Mouse (Mus musculus) forebrain, embryonic 11.5 days (tissue): ENCODE measurements around the gene Steap3. TPM values are rescaled to one million over a fixed set of nuclear protein-coding genes. Genes with fewer than 3 reads are reported as not detected.

ENCODE experiments used
- ATAC-seq: fragments of 200-750 bp; cut with Nextera tagmentation; replicated peaks from 2 replicates; pipeline ENCODE4 v1.8.0; 2017; ENCODE audit warnings: moderate TSS enrichment; ENCODE audit not compliant: low FRiP score
- DNase-seq: peaks from one replicate; pipeline ENCODE4 v3.0.0-alpha.2; 2017; ENCODE audit warnings: low spot score
- H3K27ac ChIP-seq: fragments of 300-500 bp; sonication (generic); 2 replicates; pipeline ENCODE4 v1.5.1; 2014; ENCODE audit warnings: low read depth, low read length
- H3K27me3 ChIP-seq: fragments of 300-500 bp; sonication (generic); 2 replicates; pipeline ENCODE4 v1.6.1; 2014; ENCODE audit warnings: mild to moderate bottlenecking, low read length, mixed read lengths; ENCODE audit not compliant: control insufficient read depth, insufficient read depth
- H3K36me3 ChIP-seq: fragments of 300-500 bp; sonication (generic); 2 replicates; pipeline ENCODE4 v1.6.1; 2014; ENCODE audit warnings: mild to moderate bottlenecking, low read length, moderate library complexity, mixed read lengths; ENCODE audit not compliant: control insufficient read depth, insufficient read depth
- H3K4me1 ChIP-seq: fragments of 300-500 bp; sonication (generic); replicated peaks from 2 replicates; pipeline ENCODE4 v1.6.1; 2014; ENCODE audit warnings: low read length, mixed read lengths; ENCODE audit not compliant: control insufficient read depth, insufficient read depth
- H3K4me2 ChIP-seq: fragments of 300-500 bp; sonication (generic); 2 replicates; pipeline ENCODE4 v1.6.1; 2014; ENCODE audit warnings: low read depth, mild to moderate bottlenecking, low read length, moderate library complexity, mixed read lengths; ENCODE audit not compliant: severe bottlenecking
- H3K4me3 ChIP-seq: fragments of 300-500 bp; sonication (generic); 2 replicates; pipeline ENCODE4 v1.5.1; 2014; ENCODE audit warnings: low read depth, low read length
- H3K9ac ChIP-seq: fragments of 300-500 bp; sonication (generic); 2 replicates; pipeline ENCODE4 v1.6.1; 2014; ENCODE audit warnings: low read length
- H3K9me3 ChIP-seq: fragments of 300-500 bp; sonication (generic); 2 replicates; pipeline ENCODE4 v1.6.1; 2016; ENCODE audit warnings: low read length, mixed read lengths; ENCODE audit not compliant: control insufficient read depth
- WGBS: fragments of 180-500 bp; shearing (Covaris S2); extraction: QIAGEN DNeasy Blood & Tissue Kit; methylation state at CpG from one replicate; pipeline ENCODE4 v1.1.7; 2014; 5-methylcytosine and 5-hydroxymethylcytosine counted together
- polyA plus RNA-seq: library from polyadenylated mRNA; unstranded; fragments of >200 nt; fragmentation: Nextera tagmentation; extraction: Ambion mirVana; gene quantifications from 2 replicates; pipeline ENCODE4 v1.2.1, GENCODE M21; 2014

The Steap3 gene
- polyA plus RNA-seq, 1 experiment from 2014 or later, result 2.8 TPM

DNA sequence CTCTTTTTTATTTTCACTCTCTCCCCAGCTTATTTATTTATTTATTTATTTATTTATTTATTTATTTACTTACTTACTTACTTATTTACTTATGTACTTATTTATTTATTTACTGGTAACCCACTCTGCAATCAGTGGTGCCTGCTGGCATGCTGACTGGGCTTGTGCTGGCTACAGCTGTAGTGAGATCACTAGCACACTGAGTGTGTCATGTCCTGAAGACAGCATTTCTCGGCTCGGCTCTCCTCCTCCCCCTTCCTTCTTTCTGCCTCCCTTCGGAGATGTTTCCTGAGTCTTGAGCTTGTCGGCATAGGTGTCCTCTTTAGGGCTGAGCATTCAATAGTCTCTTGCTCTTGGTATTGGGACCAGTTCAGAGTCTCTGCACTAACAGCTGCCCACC, 73.6 kb downstream of the Steap3 start:
- WGBS, result 91% methylated on average over 4 of the region's 4 CpGs

DNA sequence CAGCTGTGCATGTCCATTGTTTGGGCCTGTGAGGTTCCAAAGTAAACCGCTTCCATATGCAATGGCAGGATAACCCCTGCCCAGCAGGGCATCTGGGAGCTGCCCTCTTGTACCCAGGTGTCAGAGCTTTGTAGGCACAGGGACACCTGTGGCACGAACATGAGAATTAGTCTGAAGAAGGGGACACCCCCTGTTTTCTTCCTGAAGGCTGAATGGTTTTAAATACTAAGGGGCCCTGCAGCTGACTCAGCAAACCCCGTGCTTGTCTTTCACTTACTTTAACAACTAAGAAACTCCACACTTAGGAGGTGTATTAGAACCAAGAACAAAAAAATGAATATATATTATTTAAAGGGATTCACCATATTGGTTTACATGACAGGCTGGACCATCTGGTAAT, 74.4 kb downstream of the Steap3 start:
- WGBS, result 60% methylated on average over 3 of the region's 3 CpGs
- ATAC-seq (no peak), DNase-seq (no peak)
- Histone ChIP-seq H3K27ac (no peak overlapping the region), H3K36me3 (no peaks in the 10 kb centered on the region), H3K4me3 (no peak overlapping the region), H3K4me1 (no peaks in the 10 kb centered on the region), H3K9ac (no peak overlapping the region), H3K4me2 (no peak overlapping the region), H3K9me3 (no peaks in the 10 kb centered on the region), H3K27me3 (no peaks in the 10 kb centered on the region)

More for the DNA sequence above, 73.6 kb downstream of the Steap3 start:
- Histone ChIP-seq H3K4me1 (no peaks in the 10 kb centered on the region), H3K36me3 (no peaks in the 10 kb centered on the region), H3K27ac (no peak overlapping the region), H3K27me3 (no peaks in the 10 kb centered on the region), H3K9me3 (no peaks in the 10 kb centered on the region), H3K9ac (no peak overlapping the region), H3K4me3 (no peak overlapping the region), H3K4me2 (no peak overlapping the region)
- ATAC-seq, result no peak
- no peak for DNase-seq

DNA sequence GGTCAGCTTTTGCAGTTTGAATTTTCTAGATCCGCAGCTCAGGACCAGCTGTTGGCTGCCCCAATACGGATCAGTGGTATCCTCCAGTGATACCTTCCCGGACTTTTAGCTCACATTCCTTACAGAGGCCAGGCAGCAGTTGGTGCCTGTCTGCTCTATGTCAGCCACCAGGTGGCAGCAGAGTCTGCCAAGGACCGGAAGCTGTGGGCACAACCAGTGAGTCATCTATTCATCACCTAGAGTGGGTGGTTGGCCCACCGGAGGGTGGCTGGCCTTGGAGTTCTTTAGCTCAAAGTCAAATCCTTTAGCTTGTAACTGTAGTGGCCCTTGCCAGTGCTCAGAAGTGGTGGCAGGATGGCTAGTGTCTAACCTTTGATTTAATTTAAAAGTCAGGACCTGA, 75.3 kb downstream of the Steap3 start:
- peak; percentile 63; the same call in 1 of the 2 replicates for ATAC-seq

DNA sequence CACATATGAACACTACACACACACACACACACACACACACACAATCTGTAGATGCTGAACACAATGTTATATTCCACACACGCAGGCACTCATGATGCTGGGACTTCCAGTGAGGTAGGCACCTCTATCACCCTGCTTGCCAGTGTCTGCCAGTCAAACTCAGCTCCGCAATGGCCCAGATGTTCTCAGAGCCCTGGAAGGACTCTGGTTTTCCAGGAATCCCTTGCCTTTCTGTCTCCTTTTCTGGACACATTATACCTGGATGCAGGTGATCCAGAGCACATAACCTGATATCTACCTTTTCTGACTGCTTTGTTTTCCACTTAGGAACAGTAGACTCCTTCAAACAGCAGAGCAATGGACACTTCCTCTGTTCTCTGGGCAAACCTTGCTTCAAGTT, 75.8 kb downstream of the Steap3 start:
- H3K9me3 ChIP-seq, result no peaks in the 10 kb centered on the region
- no peaks in the 10 kb centered on the region for H3K36me3 ChIP-seq
- no peaks in the 10 kb centered on the region for H3K27me3 ChIP-seq
- H3K4me2 ChIP-seq, result no peak overlapping the region
- H3K9ac ChIP-seq, result no peak overlapping the region
- WGBS, result 74% methylated on average over 2 of the region's 2 CpGs
- ATAC-seq (no peak), DNase-seq (peak; percentile 33)
- no peak overlapping the region for H3K27ac ChIP-seq
- no peaks in the 10 kb centered on the region for H3K4me1 ChIP-seq
- H3K4me3 ChIP-seq, result no peak overlapping the region

More for the DNA sequence above, 75.3 kb downstream of the Steap3 start:
- Histone ChIP-seq H3K36me3 (no peaks in the 10 kb centered on the region), H3K4me2 (no peak overlapping the region), H3K9ac (no peak overlapping the region), H3K27ac (no peak overlapping the region), H3K9me3 (no peaks in the 10 kb centered on the region), H3K4me1 (no peaks in the 10 kb centered on the region), H3K4me3 (no peak overlapping the region), H3K27me3 (no peaks in the 10 kb centered on the region)
- 20% methylated on average over 5 of the region's 5 CpGs for WGBS
- peak; percentile 85 for DNase-seq

DNA sequence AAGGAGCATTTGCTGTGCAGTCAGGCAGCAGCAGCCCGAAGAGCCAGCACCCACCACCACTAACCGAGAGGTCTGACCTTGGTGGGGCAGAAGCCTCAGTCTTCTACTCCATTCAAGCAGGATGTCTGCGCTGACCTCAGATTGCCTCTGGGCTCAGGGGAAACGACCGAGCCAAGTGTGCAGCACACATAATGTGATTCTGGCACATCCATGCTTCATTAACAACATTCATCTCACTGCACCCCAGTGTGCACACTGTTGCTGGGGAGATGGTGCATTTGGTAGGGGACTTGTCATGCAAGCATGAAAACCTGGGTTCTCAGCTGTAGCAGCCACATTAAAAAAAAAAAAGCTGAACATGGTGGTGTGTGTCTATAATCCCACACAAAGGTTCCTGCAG, 76.6 kb downstream of the Steap3 start:
- Histone ChIP-seq H3K27me3 (no peaks in the 10 kb centered on the region), H3K27ac (no peak overlapping the region), H3K9ac (no peak overlapping the region), H3K36me3 (no peaks in the 10 kb centered on the region), H3K4me2 (no peak overlapping the region), H3K4me1 (no peaks in the 10 kb centered on the region), H3K9me3 (no peaks in the 10 kb centered on the region), H3K4me3 (no peak overlapping the region)
- peak; percentile 44 for DNase-seq
- no peak for ATAC-seq
- 59% methylated on average over 5 of the region's 5 CpGs for WGBS

DNA sequence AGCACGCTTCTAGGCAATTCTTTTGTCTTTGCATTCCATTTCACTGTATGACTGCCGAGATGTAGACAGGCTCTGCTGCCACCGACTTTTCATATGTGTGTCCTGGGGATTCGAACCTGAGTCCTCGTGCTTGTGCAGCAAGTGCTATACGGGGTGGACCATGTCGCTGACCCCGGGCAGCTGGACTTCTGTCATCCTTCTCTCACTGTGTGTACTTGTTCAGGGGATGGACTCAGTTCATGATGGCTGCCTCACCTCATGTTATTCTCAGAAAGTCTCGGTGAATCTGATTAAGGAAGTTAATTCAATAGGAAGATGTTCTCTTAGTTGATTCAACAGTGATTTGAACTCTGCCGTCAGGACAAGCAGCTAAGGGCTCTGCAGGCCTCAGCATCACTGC, 78.9 kb downstream of the Steap3 start:
- Histone ChIP-seq H3K4me2 (no peak overlapping the region), H3K36me3 (no peaks in the 10 kb centered on the region), H3K4me1 (no peaks in the 10 kb centered on the region), H3K9me3 (no peaks in the 10 kb centered on the region), H3K27ac (no peak overlapping the region), H3K4me3 (no peak overlapping the region), H3K27me3 (no peaks in the 10 kb centered on the region), H3K9ac (no peak overlapping the region)
- DNase-seq (peak; percentile 34), ATAC-seq (no peak)
- 89% methylated on average over 10 of the region's 10 CpGs for WGBS

DNA sequence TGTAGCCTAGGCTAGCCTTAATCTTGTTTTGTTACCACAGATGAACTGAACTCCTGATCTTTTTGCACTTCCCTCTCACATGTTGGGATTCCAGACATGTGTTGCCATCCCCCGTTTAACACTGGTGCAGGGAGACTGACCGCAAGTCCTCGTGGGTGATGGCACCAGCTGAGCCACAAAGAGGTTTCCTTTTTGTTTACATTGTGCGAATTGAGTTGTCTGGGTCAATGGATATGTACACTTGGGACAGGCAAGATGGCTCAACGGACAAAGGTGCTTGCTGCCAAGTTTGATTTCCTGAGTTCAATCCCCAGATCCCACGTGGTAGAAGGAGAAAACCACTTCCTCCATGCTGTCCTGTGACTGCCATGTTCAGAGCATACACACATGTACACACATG, 80.2 kb downstream of the Steap3 start:
- H3K4me3 ChIP-seq, result no peak overlapping the region
- H3K36me3 ChIP-seq, result no peaks in the 10 kb centered on the region
- H3K9me3 ChIP-seq, result no peaks in the 10 kb centered on the region
- ATAC-seq (no peak), DNase-seq (no peak)
- no peak overlapping the region for H3K9ac ChIP-seq
- H3K27ac ChIP-seq, result no peak overlapping the region
- no peak overlapping the region for H3K4me2 ChIP-seq
- 80% methylated on average over 6 of the region's 6 CpGs for WGBS
- no peaks in the 10 kb centered on the region for H3K27me3 ChIP-seq
- no peaks in the 10 kb centered on the region for H3K4me1 ChIP-seq

DNA sequence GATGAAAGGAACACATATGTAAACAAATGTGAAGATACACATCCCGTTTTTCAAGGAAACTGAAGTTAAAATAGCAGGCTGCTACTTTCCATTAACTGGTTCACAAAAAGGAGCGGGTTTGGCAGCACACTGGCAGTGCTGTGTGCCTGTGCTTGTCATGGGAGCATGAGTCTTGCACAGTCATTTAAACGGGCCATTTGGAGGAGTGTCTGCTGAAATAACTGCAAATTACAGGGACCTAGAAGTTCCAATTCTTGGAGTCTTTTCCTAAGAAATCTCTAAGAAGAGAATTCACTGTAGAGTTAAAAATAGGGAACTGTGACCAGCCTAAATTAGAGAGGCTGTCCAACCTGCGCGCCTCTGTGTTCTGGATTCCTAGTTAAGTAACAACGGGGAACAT, 81.6 kb downstream of the Steap3 start:
- Histone ChIP-seq H3K9ac (no peak overlapping the region), H3K4me3 (no peak overlapping the region), H3K9me3 (no peaks in the 10 kb centered on the region), H3K4me1 (no peaks in the 10 kb centered on the region), H3K27me3 (no peaks in the 10 kb centered on the region), H3K27ac (no peak overlapping the region), H3K4me2 (no peak overlapping the region), H3K36me3 (no peaks in the 10 kb centered on the region)
- ATAC-seq (no peak), DNase-seq (no peak)
- WGBS, result 90% methylated on average over 6 of the region's 6 CpGs

DNA sequence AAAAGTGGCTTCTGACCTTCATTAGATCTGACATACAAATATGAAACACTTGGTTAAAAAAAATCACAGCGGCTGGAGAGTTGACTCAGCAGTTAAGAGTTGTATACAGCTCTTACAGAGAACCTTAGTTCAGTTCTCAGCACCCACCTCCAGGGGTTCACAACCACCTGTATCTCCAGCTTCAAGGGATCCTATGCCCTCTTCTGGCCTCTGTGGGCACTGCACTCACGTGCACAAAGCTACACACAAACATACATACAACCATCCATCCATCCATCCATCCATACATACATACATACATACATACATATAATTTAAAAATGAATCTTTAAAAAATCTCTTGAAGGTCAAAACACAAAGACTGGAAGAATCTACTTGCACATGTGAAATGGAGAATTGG, 82.2 kb downstream of the Steap3 start:
- Histone ChIP-seq H3K4me1 (no peaks in the 10 kb centered on the region), H3K27me3 (no peaks in the 10 kb centered on the region), H3K4me3 (no peak overlapping the region), H3K27ac (no peak overlapping the region), H3K4me2 (no peak overlapping the region), H3K9ac (no peak overlapping the region), H3K36me3 (no peaks in the 10 kb centered on the region), H3K9me3 (no peaks in the 10 kb centered on the region)
- WGBS, result 93% methylated on average over 2 of the region's 2 CpGs
- ATAC-seq (no peak), DNase-seq (peak; percentile 30)
